Mouse (Mus musculus) spleen, adult 12 weeks (tissue): ENCODE measurements around the gene Cactin.
A peak's percentile ranks its signal among the peaks of the same experiment; 100 is the strongest.

ENCODE experiments used
- DNase-seq: peaks from one replicate; pipeline ENCODE4 v3.0.0; 2022; ENCODE audit warnings: low spot score

Cactin gene

DNA sequence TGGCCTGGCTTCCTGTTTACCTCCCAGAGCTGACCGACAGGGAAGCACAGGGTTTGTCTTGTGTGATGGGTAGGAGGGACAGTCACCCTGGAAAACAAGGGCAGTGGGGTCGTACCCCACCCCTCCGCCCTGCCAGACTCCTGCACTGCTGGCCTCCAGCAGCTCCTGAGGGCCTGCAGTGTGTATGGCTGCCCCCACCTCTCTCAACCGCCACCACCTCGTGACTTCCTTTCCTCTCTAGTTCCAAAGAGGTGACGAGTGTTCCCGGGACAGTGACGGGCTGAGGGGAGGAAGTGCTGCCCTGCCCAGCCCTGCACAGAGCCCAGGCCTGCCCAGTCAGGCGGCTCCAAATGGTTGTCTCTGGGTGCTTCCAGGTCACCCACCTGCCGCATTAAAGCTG lies 23.1 kb upstream of the Cactin start:
- DNase-seq, result no peak

DNA sequence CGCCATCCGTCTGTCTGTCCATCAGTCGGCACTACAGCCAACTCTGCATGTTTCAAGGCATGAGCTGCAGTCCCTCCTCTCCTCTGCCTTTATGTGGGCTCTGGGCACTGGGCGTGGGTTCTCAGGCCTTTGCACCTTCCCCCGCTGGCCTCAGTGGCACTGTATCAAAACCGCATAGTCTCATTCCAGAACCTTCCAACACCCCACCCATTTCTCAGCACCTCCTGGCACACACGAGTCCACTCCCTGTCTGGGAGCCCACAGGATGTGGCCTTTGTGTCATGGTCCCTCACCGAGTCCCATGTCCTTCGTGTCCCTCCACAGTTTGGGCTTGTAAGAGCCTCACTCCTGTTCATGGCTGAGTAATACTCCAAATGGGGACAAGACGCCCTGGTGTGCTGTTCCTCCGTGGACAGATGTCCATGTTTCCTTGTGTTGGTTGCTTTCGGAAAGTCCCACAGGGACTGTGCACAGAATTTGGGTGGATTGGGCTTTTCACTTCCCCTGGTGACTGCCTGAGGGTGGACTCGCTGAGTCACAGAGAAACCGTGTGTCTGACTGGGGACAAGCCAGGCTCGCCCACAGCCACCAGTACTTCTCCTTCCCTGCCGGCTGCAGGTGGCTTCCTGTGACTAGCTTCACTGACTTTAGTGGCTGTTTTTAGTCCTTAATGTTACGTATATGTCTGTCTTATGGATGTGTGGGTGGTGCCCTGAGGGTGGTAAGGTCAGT lies 22.4 kb upstream of the Cactin start:
- DNase-seq, result no peak

GRCm38 (mm10) chr10:81299585-81300351 lies 21.1 kb upstream of the Cactin start:
- DNase-seq, result no peak

DNA sequence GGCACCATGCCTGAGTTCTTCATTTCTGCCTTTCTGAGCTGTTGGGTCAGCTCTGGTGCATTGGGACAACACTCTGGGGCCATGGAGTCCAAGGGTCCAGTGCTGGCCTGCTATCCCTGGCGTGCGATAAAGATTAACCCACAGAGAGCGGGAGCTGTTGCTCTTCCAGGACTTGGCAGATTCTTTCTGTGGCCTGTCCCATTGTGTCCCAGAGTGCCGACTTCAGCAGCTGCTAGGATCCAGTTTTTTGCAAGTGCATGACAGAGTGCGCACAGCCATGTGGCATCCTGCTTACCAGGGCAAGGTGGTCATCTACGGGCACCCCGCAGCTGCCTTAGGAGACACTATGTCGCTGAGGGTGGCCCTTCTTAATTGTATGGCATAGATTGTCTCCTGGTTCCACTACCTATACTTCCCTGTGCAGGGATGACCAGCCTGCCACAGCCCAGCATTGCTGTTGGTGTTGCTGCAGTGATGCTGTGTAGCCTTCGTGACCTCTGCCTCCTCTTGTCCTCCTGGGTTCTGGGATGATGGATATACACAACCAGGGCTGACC lies 20.5 kb upstream of the Cactin start:
- no peak for DNase-seq

GRCm38 (mm10) chr10:81301321-81301720 lies 19.6 kb upstream of the Cactin start:
- DNase-seq, result no peak

GRCm38 (mm10) chr10:81302288-81302687 lies 18.6 kb upstream of the Cactin start:
- DNase-seq, result no peak

GRCm38 (mm10) chr10:81302781-81303218 lies 18.1 kb upstream of the Cactin start:
- no peak for DNase-seq

DNA sequence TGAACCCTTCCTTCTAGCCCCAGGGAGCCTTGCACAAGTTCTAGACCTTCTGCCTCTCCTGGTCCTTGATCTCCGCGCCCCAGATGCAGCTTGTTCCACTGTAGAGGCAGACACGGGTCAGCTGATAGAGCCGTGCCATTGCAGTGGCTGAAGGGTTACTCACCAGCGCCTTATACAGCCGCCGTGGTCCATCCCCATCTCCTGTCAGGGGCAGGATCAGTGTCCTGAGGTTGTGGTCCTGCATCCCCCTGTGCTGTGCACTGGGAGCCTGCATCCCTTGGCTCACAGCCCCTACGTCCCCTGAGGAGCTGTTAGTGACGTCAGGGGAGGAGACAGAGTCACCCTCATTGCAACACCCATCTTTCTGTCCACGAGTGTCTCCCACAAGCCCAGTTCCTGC lies 17.6 kb upstream of the Cactin start:
- no peak for DNase-seq

GRCm38 (mm10) chr10:81303761-81304160 lies 17.1 kb upstream of the Cactin start:
- no peak for DNase-seq

DNA sequence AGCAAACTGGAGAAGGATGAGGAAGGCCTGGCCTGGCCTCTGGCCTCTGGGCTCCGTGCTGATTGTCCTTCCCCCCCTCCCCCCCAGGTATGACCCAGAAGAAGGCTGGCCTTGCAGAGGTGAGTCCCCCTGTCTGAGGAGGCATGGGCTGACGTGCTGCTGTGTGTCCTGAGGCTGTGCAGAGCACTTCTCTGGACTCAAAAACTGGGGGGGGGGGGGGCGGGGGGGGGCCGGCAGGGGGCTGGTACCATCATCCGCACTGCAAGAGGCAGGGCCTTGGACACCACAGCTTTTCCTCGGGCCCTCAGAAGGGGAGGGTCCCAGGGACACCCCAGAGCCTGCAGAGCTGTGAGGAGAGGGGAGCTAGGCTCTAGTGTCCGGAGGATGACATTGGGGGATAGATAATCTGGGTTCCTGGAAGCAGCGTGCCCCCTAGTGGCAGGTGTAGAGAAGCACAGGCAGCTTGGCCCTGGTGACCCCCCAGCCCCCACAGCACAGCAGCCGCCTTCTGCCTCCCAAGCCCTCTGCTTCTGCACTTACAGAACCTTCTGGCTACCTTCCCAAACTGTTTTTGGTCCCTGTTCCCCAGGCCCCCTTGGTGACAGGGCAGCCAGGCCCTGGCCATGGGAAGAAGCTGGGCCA lies 16.2 kb upstream of the Cactin start:
- DNase-seq, result peak; percentile 50

DNA sequence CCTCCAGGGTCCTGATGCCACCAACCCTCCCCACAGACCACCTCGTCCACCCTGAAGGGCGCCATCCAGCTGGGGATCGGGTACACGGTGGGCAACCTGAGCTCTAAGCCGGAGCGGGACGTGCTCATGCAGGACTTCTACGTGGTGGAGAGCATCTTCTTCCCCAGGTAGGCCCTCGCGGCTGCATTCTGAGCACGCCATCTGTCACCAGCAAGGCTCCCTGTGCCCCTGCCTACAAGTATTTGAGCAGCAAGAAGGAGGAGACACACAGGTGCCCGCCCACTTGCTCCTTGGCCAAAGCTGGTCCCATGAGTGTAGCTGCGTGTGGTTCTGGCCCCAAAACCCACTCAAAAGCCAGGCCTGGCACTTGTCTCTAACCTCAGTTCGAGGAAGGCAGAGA lies 15.2 kb upstream of the Cactin start:
- DNase-seq, result no peak

GRCm38 (mm10) chr10:81306173-81306668 lies 14.7 kb upstream of the Cactin start:
- DNase-seq, result no peak

DNA sequence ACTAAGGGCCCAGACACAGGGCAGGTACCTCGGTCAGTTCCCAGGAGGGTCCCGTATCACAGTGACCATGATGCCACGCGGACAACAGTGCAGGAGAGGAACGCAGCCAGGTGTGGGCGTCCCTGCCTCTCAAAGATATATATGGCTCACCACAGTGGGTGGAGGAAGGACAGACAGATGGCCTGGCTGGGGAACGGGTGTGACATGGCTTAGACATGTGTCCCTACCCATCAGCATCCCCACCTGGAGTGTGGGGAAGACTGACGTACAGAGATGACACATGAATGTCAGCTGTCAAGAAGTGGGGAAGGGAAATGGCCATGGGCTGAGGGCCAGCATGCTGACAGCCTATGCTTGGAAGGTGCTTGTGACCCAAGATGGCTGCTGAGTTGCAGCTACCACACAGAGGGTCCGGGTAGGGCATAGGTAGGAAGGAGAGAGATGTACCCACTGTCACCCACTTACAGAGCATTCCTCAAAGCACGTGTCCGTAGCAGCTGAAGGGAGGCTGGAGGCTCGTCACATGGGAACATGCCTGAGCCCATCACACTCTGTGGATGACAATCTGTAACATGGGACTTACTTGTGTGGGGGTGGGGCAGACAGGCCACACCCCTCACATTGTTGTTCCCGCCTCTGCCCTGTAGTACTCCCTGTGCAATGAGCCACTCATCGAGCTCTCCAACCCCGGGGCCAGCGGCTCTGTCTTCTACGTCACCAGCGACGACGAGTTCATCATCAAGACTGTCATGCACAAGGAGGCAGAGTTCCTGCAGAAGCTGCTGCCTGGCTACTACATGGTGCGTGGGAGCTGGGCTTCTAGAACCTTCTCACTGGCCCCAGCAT lies 13.8 kb upstream of the Cactin start:
- DNase-seq, result no peak

GRCm38 (mm10) chr10:81309571-81309970 lies 11.3 kb upstream of the Cactin start:
- DNase-seq, result no peak

DNA sequence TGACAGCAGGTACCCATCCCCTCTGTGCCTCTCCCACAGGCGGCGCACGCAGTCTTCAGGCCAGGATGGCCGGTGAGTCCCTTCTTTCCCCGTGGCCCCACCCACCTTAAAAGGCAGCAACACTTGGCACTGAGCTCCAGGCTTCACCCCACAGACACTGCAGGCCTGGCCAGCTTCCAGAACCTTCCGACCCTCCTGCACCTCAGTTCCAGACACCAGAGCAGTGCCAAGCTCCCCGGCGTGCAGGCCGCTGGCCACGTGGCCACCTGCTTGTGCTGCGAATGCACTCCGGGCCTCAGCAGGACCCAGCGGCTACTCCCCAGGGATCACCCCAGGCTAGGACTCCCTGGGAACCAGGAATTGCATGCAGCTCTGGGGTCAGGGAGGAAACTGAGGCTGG lies 7.3 kb upstream of the Cactin start:
- no peak for DNase-seq

GRCm38 (mm10) chr10:81314201-81314600 lies 6.7 kb upstream of the Cactin start:
- DNase-seq, result no peak

GRCm38 (mm10) chr10:81315587-81315986 lies 5.3 kb upstream of the Cactin start:
- DNase-seq, result no peak

GRCm38 (mm10) chr10:81316338-81317060 lies 4.4 kb upstream of the Cactin start:
- DNase-seq, result no peak

DNA sequence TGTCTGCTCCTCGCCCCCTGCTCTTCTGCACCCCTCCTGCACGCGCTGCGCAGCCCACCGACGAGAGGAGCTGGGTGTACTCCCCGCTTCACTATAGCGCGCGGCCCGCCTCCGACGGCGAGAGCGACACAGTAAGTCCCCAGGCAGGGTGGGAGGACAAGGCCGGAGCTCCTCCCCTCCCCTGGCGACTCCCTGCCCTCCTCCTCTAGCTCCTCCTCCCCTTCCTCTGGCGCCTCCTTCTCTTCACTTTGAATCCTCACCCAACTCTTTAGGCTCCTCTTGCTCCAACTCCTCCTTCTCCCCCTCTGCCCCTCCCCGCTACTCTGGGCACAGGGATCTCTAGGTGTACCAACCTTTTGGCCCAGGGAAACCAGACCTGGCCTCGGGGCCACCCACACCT lies 3.6 kb upstream of the Cactin start:
- no peak for DNase-seq

GRCm38 (mm10) chr10:81318589-81319329 lies 2.1 kb upstream of the Cactin start:
- no peak for DNase-seq
